In the genomic region with DNA sequence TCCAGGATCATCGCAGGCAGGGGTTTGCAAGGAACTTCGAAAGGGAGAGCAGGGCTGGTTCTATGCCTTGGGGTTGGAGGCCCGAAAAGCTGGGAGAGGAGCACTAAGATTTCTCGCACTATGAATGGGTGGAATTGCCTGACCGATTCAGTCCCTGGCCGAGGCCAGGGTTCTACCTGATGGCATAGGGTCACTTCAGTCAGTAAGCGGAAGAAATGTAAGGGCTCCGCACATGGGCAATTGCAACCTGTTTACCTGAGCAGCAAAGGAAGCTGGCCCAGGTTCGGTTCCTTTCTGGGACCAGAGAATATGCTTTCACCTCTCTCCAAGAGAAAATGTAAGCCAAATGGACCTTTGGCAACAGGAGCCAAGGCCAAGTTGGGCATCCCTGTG, we compare ENCODE assay signal across 15 mouse cellular contexts. TPM values are rescaled to one million over a fixed set of nuclear protein-coding genes. Genes with fewer than 3 reads are reported as not detected.
A peak's percentile ranks its signal among the peaks of the same experiment; 100 is the strongest.
DNase-seq lines count a peak whose midpoint lies in the region; ATAC-seq and TF ChIP-seq lines count a peak whose summit lies in the region.
"Had no signal": no experiment of that assay in that cellular context is flagged by ENCODE, and none has a peak within 500 bp of the region (broad histone marks: within the 10 kb centered on the region; RNA-seq: fewer than 3 reads in every experiment).

No protein-coding gene starts in this region.

- ATAC-seq in embryonic facial prominence, embryonic 13.5 days (ENCODE audit: insufficient number of reproducible peaks, insufficient read depth, low FRiP score, low TSS enrichment, low read depth) = no peak
- ATAC-seq in hindbrain, postnatal 0 days = no peak
- ATAC-seq in midbrain, embryonic 16.5 days = no peak
- ATAC-seq: forebrain, embryonic 13.5 days had no signal

- peaks cover 67% of the 10 kb centered on the region for H3K4me1 ChIP-seq in embryonic facial prominence, embryonic 13.5 days
- H3K4me1 ChIP-seq in hindbrain, postnatal 0 days (ENCODE audit: insufficient read depth, low read length) = peaks cover 3% of the 10 kb centered on the region; the same call in 1 of the 2 replicates
- peaks cover 35% of the 10 kb centered on the region for H3K4me1 ChIP-seq in midbrain, embryonic 16.5 days (ENCODE audit: control insufficient read depth, insufficient read depth, low read length)

- 9% methylated on average over 9 of the region's 9 CpGs for WGBS in embryonic facial prominence, embryonic 13.5 days
- WGBS in hindbrain, postnatal 0 days = 10% methylated on average over 9 of the region's 9 CpGs
- WGBS in midbrain, embryonic 16.5 days = 5% methylated on average over 9 of the region's 9 CpGs

- intact Hi-C loops in heart, postnatal 36 days (cut with DNase I) = loop anchor here (5.0 to 10.0 kb wide), 4 partner anchors 231 to 1256 kb away; a partner anchor contains a TSS

- H3K4me2 ChIP-seq in embryonic facial prominence, embryonic 13.5 days = peak overlapping the region; percentile 91
- peak overlapping the region; percentile 70 for H3K4me2 ChIP-seq in hindbrain, postnatal 0 days (ENCODE audit: low read depth, low read length)
- H3K4me2 ChIP-seq in midbrain, embryonic 16.5 days (ENCODE audit: low read length) = peak overlapping the region; percentile 67

- H3K9me3 ChIP-seq in embryonic facial prominence, embryonic 13.5 days = no peaks in the 10 kb centered on the region
- no peaks in the 10 kb centered on the region for H3K9me3 ChIP-seq in hindbrain, postnatal 0 days (ENCODE audit: low read length)
- H3K9me3 ChIP-seq in midbrain, embryonic 16.5 days (replicated peaks; ENCODE audit: control insufficient read depth, low read length, poor library complexity, severe bottlenecking) = no peaks in the 10 kb centered on the region
- H3K9me3 ChIP-seq: forebrain, embryonic 13.5 days had no signal

- TF ChIP-seq CTCF in hindbrain, postnatal 0 days (IDR thresholded peaks at IDR 0.05; ENCODE audit: low read depth) = no peak

- peak; percentile 89 for DNase-seq in heart, adult 11 months
- no peak for DNase-seq in heart, postnatal 36 days
- no peak for DNase-seq in hindbrain, postnatal 0 days (ENCODE audit: low spot score)
- no peak for DNase-seq in cerebellum, postnatal 4 days (ENCODE audit: low spot score in 2 of 2)
- DNase-seq in right cerebral cortex, postnatal 36 days (ENCODE audit: low spot score in 2 of 2) = no peak
- no peak for DNase-seq in cerebellum, adult 11 months
- DNase-seq: cerebellum, adult 9-11 months; gastrocnemius, postnatal 25 days had no signal

- peak overlapping the region; percentile 39; the same call in 1 of the 2 replicates for H3K27ac ChIP-seq in embryonic facial prominence, embryonic 13.5 days
- peak overlapping the region; percentile 91; the same call in 1 of the 2 replicates for H3K27ac ChIP-seq in hindbrain, postnatal 0 days
- peak overlapping the region; percentile 87 for H3K27ac ChIP-seq in midbrain, embryonic 16.5 days (ENCODE audit: low read length)
- H3K27ac ChIP-seq: forebrain, embryonic 13.5 days; liver, embryonic 14.5 days had no signal

- peak overlapping the region; percentile 78 for H3K4me3 ChIP-seq in embryonic facial prominence, embryonic 13.5 days
- H3K4me3 ChIP-seq in hindbrain, postnatal 0 days (ENCODE audit: low read length) = peak overlapping the region; percentile 75; the same call in 1 of the 2 replicates
- peak overlapping the region; percentile 23; the same call in 1 of the 2 replicates for H3K4me3 ChIP-seq in midbrain, embryonic 16.5 days (ENCODE audit: low read depth, low read length)
- H3K4me3 ChIP-seq: myocyte had no signal

- H3K36me3 ChIP-seq in embryonic facial prominence, embryonic 13.5 days = no peaks in the 10 kb centered on the region
- H3K36me3 ChIP-seq in hindbrain, postnatal 0 days (ENCODE audit: insufficient read depth, low read length) = no peaks in the 10 kb centered on the region
- no peaks in the 10 kb centered on the region for H3K36me3 ChIP-seq in midbrain, embryonic 16.5 days (ENCODE audit: control insufficient read depth, insufficient read depth, low read length)
- H3K36me3 ChIP-seq: G1E had no signal

- H3K9ac ChIP-seq in embryonic facial prominence, embryonic 13.5 days = peak overlapping the region; percentile 57; the same call in 1 of the 2 replicates
- H3K9ac ChIP-seq in hindbrain, postnatal 0 days (replicated peaks; ENCODE audit: low read length) = peak overlapping the region; percentile 42; the same call in 1 of the 2 replicates
- peak overlapping the region; percentile 50 for H3K9ac ChIP-seq in midbrain, embryonic 16.5 days (ENCODE audit: low read depth, low read length)
- H3K9ac ChIP-seq: forebrain, embryonic 13.5 days; liver, embryonic 14.5 days had no signal

- peaks cover 98% of the 10 kb centered on the region for H3K27me3 ChIP-seq in embryonic facial prominence, embryonic 13.5 days
- H3K27me3 ChIP-seq in hindbrain, postnatal 0 days (ENCODE audit: insufficient read depth, low read length) = peaks cover 58% of the 10 kb centered on the region
- peaks cover 33% of the 10 kb centered on the region for H3K27me3 ChIP-seq in midbrain, embryonic 16.5 days (ENCODE audit: control insufficient read depth, insufficient read depth, low read depth, low read length)

RNA-seq across cellular contexts. Expression of a gene that starts 4.1 kb away (rescaled TPM):
- total RNA-seq in heart, postnatal 36 days (2021) = 1 to 10 TPM; 8.0 to 8.1 TPM
- 8.6 and 11.6 TPM in 2 replicates for polyA plus RNA-seq in embryonic facial prominence, embryonic 13.5 days (2015; fragmentation: Nextera tagmentation; extraction: Ambion mirVana)
- total RNA-seq in hindbrain, postnatal 0 days (2014; rRNA removed) = 123 and 142 TPM in 2 replicates
- 11.5 and 13.0 TPM in 2 replicates for polyA plus RNA-seq in hindbrain, postnatal 0 days (2015; fragmentation: Nextera tagmentation; extraction: Ambion mirVana)
- 8.8 and 9.0 TPM in 2 replicates for polyA plus RNA-seq in midbrain, embryonic 16.5 days (2015; fragmentation: Nextera tagmentation; extraction: Ambion mirVana)
- total RNA-seq: hematopoietic stem cell, adult 5-6 weeks had no signal
- polyA plus RNA-seq: G1E had no signal

Comparison
In these comparisons a context has a peak if more than half of its experiments do, and no peak if none do; other contexts are left out.
1. H3K27ac ChIP-seq: peak in every context shown above with its lines; median percentile 91 in hindbrain, postnatal 0 days; 87 in midbrain, embryonic 16.5 days; 39 in embryonic facial prominence, embryonic 13.5 days.
2. H3K4me3 ChIP-seq: peak in every context shown above with its lines; median percentile 78 in embryonic facial prominence, embryonic 13.5 days; 75 in hindbrain, postnatal 0 days; 23 in midbrain, embryonic 16.5 days.